Mouse (Mus musculus) thymus, adult 2 months (tissue): ENCODE measurements around the gene Ptprc. TPM values are rescaled to one million over a fixed set of nuclear protein-coding genes. Genes with fewer than 3 reads are reported as not detected.
A peak's percentile ranks its signal among the peaks of the same experiment; 100 is the strongest.

Source experiments
- DNase-seq: peaks from one replicate; pipeline ENCODE4 v3.0.0; 2021
- H3K27ac ChIP-seq: fragments of 200-500 bp; 2 replicates; pipeline ENCODE4 v1.5.1; 2012; ENCODE audit warnings: low read length, control low read depth; ENCODE audit not compliant: control insufficient read depth, insufficient read depth
- H3K27me3 ChIP-seq: fragments of 200-500 bp; 2 replicates; pipeline ENCODE4 v1.6.1; 2012; ENCODE audit warnings: mild to moderate bottlenecking, low read length, moderate library complexity, mixed read lengths; ENCODE audit not compliant: control insufficient read depth, insufficient read depth
- H3K36me3 ChIP-seq: fragments of 200-500 bp; 2 replicates; pipeline ENCODE4 v1.6.1; 2012; ENCODE audit warnings: mild to moderate bottlenecking, low read length, moderate library complexity; ENCODE audit not compliant: control insufficient read depth, insufficient read depth
- H3K4me1 ChIP-seq: fragments of 200-500 bp; replicated peaks from 2 replicates; pipeline ENCODE4 v1.6.1; 2012; ENCODE audit warnings: low read length; ENCODE audit not compliant: control insufficient read depth, insufficient read depth
- H3K4me3 ChIP-seq: fragments of 200-500 bp; 2 replicates; pipeline ENCODE4 v1.5.1; 2012; ENCODE audit warnings: mild to moderate bottlenecking, low read length, control low read depth, moderate library complexity; ENCODE audit not compliant: control insufficient read depth, insufficient read depth
- CTCF ChIP-seq: fragments of 200-500 bp; IDR thresholded peaks from 2 replicates; pipeline ENCODE4 v1.5.1; 2012; ENCODE audit warnings: mild to moderate bottlenecking, control low read depth, low read length, moderate library complexity, borderline replicate concordance; ENCODE audit not compliant: control insufficient read depth, poor library complexity, insufficient read depth; ENCODE audit errors: extremely low read depth
- POLR2A ChIP-seq: fragments of 200-500 bp; IDR thresholded peaks from 2 replicates; pipeline ENCODE4 v1.6.1; 2012; ENCODE audit warnings: mild to moderate bottlenecking, low read length, control low read depth, moderate library complexity; ENCODE audit not compliant: control insufficient read depth, poor library complexity, insufficient read depth; ENCODE audit errors: extremely low read depth
- WGBS: fragments of 180-500 bp; shearing (Covaris S2); methylation state at CpG from one replicate; pipeline ENCODE4 v1.1.7; 2018; 5-methylcytosine and 5-hydroxymethylcytosine counted together
- polyA plus RNA-seq: library from polyadenylated mRNA; depleted of rRNA; stranded (reverse); fragments of >200 nt; gene quantifications from 2 replicates; pipeline ENCODE4 v1.2.3, GENCODE M21; 2012

Ptprc gene
- polyA plus RNA-seq, 1 experiment = 490 TPM

- Histone ChIP-seq H3K4me3 (no peak overlapping the region), H3K27me3 (no peaks in the 10 kb centered on the region), H3K4me1 (peaks cover 6% of the 10 kb centered on the region; the same call in 1 of the 2 replicates), H3K36me3 (peaks cover 31% of the 10 kb centered on the region), H3K27ac (peak overlapping the region; percentile 47; the same call in 1 of the 2 replicates)
- no peak for DNase-seq
- WGBS = 11% methylated on average over 3 of the region's 3 CpGs
- TF ChIP-seq CTCF (no peak), POLR2A (no peak)
Observed at GRCm38 (mm10) chr1:138172547-138172946, 3.0 kb downstream of the Ptprc start.

- Histone ChIP-seq H3K27ac (peak overlapping the region; percentile 42), H3K4me3 (peak overlapping the region; percentile 31; the same call in 1 of the 2 replicates), H3K27me3 (no peaks in the 10 kb centered on the region), H3K36me3 (peaks cover 34% of the 10 kb centered on the region), H3K4me1 (peaks cover 6% of the 10 kb centered on the region; the same call in 1 of the 2 replicates)
- 20% methylated on average over 4 of the region's 4 CpGs for WGBS
- no peak for DNase-seq
- TF ChIP-seq POLR2A = no peak
- no peak for TF ChIP-seq CTCF
Observed at GRCm38 (mm10) chr1:138172096-138172495, 3.4 kb downstream of the Ptprc start.

GRCm38 (mm10) chr1:138166233-138166771 is 9.2 kb downstream of the Ptprc start:
- peaks cover 34% of the 10 kb centered on the region for H3K36me3 ChIP-seq
- H3K27me3 ChIP-seq = no peaks in the 10 kb centered on the region
- H3K4me1 ChIP-seq = peaks cover 17% of the 10 kb centered on the region
- H3K4me3 ChIP-seq = no peak overlapping the region
- TF ChIP-seq CTCF (no peak), POLR2A (no peak)
- no peak for DNase-seq
- H3K27ac ChIP-seq = no peak overlapping the region; the same call in 1 of the 2 replicates
- WGBS = 46% methylated on average over 5 of the region's 5 CpGs

GRCm38 (mm10) chr1:138162638-138163037 is 12.9 kb downstream of the Ptprc start:
- Histone ChIP-seq H3K4me3 (peak overlapping the region; percentile 0; the same call in 1 of the 2 replicates), H3K36me3 (peaks cover 17% of the 10 kb centered on the region), H3K27ac (peak overlapping the region; percentile 97), H3K27me3 (no peaks in the 10 kb centered on the region), H3K4me1 (peaks cover 19% of the 10 kb centered on the region)
- 11% methylated on average over 8 of the region's 8 CpGs for WGBS
- no peak for DNase-seq
- TF ChIP-seq CTCF (no peak), POLR2A (no peak)

GRCm38 (mm10) chr1:138158921-138159320 is 16.6 kb downstream of the Ptprc start:
- Histone ChIP-seq H3K27me3 (no peaks in the 10 kb centered on the region), H3K36me3 (0 out of 2 replicates have a peak, but pooled peaks cover 5% of the 10 kb centered on the region), H3K27ac (no peak overlapping the region; the same call in 1 of the 2 replicates), H3K4me3 (no peak overlapping the region), H3K4me1 (peaks cover 27% of the 10 kb centered on the region)
- DNase-seq = no peak
- 61% methylated on average over 2 of the region's 2 CpGs for WGBS
- TF ChIP-seq CTCF (no peak), POLR2A (no peak)

- TF ChIP-seq CTCF (no peak), POLR2A (no peak)
- H3K27ac ChIP-seq = peak overlapping the region; percentile 94
Observed at GRCm38 (mm10) chr1:138158236-138158635, 17.3 kb downstream of the Ptprc start.

GRCm38 (mm10) chr1:138157709-138158108 is 17.8 kb downstream of the Ptprc start:
- Histone ChIP-seq H3K27ac (peak overlapping the region; percentile 94), H3K27me3 (no peaks in the 10 kb centered on the region), H3K36me3 (0 out of 2 replicates have a peak, but pooled peaks cover 5% of the 10 kb centered on the region), H3K4me1 (peaks cover 22% of the 10 kb centered on the region), H3K4me3 (no peak overlapping the region)
- WGBS = 8% methylated on average over 2 of the region's 2 CpGs
- TF ChIP-seq POLR2A (no peak), CTCF (no peak)
- no peak for DNase-seq

More at GRCm38 (mm10) chr1:138158236-138158635, 17.3 kb downstream of the Ptprc start:
- Histone ChIP-seq H3K36me3 (0 out of 2 replicates have a peak, but pooled peaks cover 5% of the 10 kb centered on the region), H3K4me3 (no peak overlapping the region), H3K27me3 (no peaks in the 10 kb centered on the region), H3K4me1 (peaks cover 25% of the 10 kb centered on the region)
- WGBS = 33% methylated on average over 3 of the region's 3 CpGs
- no peak for DNase-seq
